Mouse (Mus musculus) CD4-positive, CD25-positive, alpha-beta regulatory T cell, adult 9 weeks (primary cell): Measurements from ENCODE around the gene Olfr305. TPM values are rescaled to one million over a fixed set of nuclear protein-coding genes. Genes with fewer than 3 reads are reported as not detected.

Source experiments
- polyA plus RNA-seq: library from polyadenylated mRNA; unstranded; fragments of 100-300 nt; shearing (Covaris generic); gene quantifications from one replicate; pipeline ENCODE4 v1.2.1, GENCODE M21; 2017

Olfr305 gene
- not detected for polyA plus RNA-seq

DNA sequence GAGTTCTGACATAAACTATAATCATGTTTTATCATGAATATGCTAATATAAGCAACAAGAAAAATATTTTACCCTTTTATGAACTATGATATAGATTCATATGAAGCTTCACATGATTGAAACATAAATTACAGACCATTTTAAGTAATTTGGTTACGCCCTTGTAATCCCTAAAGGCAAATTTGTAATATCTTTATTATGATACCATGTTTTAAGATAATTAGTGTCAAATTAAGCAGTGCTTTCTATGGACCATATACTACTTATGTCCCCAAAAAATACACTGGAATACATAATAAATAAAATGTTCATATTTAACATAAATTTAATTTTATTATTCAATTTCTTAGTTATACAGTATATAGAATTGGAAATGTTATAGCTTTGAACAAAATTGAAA lies at the start of gene Olfr305:
Olfr305 (minus strand) TSS at position 101 of the 400 bp plus-strand sequence.

GRCm38 (mm10) chr7:86403546-86403945 lies 36.8 kb upstream of the Olfr305 start, which contains the start of gene Olfr301:
Gene Olfr301, plus strand, starts transcription at chr7:86403846.

GRCm38 (mm10) chr7:86397689-86398088 lies 31.0 kb upstream of the Olfr305 start, which contains the start of gene Olfr303:
Gene Olfr303, minus strand, starts transcription at chr7:86397789.

DNA sequence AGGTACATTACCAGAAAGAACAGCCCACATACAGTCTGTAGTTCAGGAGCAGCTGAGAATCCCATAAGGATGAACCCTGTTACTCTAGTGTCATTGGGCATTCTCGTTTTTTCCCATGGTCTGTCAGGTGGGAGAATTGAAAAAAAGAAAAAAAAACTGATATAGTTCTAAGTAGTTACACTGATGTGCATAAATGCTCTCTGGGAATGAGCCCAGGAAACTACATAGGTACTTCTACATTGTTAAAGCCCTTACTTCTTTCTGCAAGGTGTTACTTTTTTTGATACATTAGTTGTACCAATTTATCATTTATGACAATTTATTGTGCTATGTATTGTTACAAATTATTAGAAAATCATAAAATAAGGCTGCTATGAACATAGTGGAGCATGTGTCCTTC lies 19.8 kb upstream of the Olfr305 start, which contains the start of gene Olfr304:
Olfr304 (minus strand) TSS at position 101 of the 400 bp plus-strand sequence.

GRCm38 (mm10) chr7:86337486-86337885 lies 29.2 kb downstream of the Olfr305 start, which contains the start of gene Olfr307:
Gene Olfr307, minus strand, starts transcription at chr7:86337586.

GRCm38 (mm10) chr7:86325530-86325929 lies 41.2 kb downstream of the Olfr305 start, which contains the start of gene Olfr308:
Gene Olfr308, minus strand, starts transcription at chr7:86325630.

DNA sequence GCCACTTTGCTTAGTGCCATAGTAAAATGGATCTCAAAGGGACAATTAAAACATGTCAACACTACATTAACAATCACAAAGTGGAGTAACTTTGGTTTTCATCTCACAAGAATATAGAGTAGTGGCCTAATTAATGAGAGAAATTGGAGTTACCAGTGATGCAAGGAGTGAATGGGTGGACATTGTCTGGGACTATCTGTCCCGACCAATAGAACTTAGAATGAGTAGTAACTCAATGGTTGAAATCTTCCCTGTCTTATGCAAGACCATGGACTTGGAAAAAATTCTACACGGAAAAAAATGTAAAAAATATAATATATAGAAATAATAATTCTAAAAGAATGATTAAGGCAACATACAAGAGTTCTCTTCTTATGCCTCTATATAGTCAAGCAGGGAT lies 53.1 kb downstream of the Olfr305 start, which contains the start of gene Olfr309:
Olfr309 (minus strand) TSS at position 101 of the 400 bp plus-strand sequence.

Other genes with a start within 250 kb of the Olfr305 start
- not detected for gene Vmn2r75, start 195.2 kb downstream of the Olfr305 start, polyA plus RNA-seq
- 0.04 TPM for gene Vmn2r76, start 120.6 kb downstream of the Olfr305 start, polyA plus RNA-seq
- gene Olfr310, start 89.8 kb downstream of the Olfr305 start, polyA plus RNA-seq, result not detected
- gene Olfr309, start 53.2 kb downstream of the Olfr305 start, polyA plus RNA-seq, result not detected
- gene Olfr308, start 41.3 kb downstream of the Olfr305 start, polyA plus RNA-seq, result not detected
- not detected for gene Olfr307, start 29.3 kb downstream of the Olfr305 start, polyA plus RNA-seq
- gene Olfr304, start 19.7 kb upstream of the Olfr305 start, polyA plus RNA-seq, result not detected
- gene Olfr303, start 30.9 kb upstream of the Olfr305 start, polyA plus RNA-seq, result not detected
- not detected for gene Olfr301, start 36.9 kb upstream of the Olfr305 start, polyA plus RNA-seq
- gene Olfr299, start 93.0 kb upstream of the Olfr305 start, polyA plus RNA-seq, result not detected
- not detected for gene Olfr298, start 125.6 kb upstream of the Olfr305 start, polyA plus RNA-seq
- gene Olfr297, start 153.0 kb upstream of the Olfr305 start, polyA plus RNA-seq, result not detected
- not detected for gene Olfr295, start 216.9 kb upstream of the Olfr305 start, polyA plus RNA-seq
- gene Olfr294, start 249.7 kb upstream of the Olfr305 start, polyA plus RNA-seq, result not detected